Comparison of ENCODE assay signal across 9 mouse cellular contexts in the genomic region with DNA sequence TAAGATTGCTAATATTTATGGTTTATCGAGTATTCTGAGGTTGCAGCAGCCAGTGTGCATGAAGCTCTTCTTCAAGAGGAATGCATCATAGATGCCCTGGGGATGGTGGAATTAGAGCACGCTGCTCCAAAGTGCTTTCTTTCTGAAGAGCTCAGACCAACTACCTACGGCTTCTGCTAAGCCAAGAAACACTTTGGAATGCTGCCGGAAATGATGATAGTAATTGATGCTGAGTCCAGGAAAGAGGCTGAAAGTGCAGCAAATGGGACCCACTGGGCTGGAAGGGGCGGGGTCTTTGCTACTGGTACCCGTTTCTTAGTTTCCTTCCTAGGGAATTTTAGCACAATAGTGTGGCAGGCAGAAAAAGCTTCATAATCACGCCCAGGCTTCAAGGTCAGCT.
A peak's percentile ranks its signal among the peaks of the same experiment; 100 is the strongest.
DNase-seq lines count a peak whose midpoint lies in the region; ATAC-seq lines count a peak whose summit lies in the region.
"Had no signal": no experiment of that assay in that cellular context is flagged by ENCODE, and none has a peak within 500 bp of the region (broad histone marks: within the 10 kb centered on the region; RNA-seq: fewer than 3 reads in every experiment).

No protein-coding gene starts in this region.

- no peak overlapping the region for H3K4me3 ChIP-seq in neural tube, embryonic 11.5 days (ENCODE audit: low read depth, low read length)
- no peak overlapping the region for H3K4me3 ChIP-seq in forebrain, embryonic 16.5 days (replicated peaks; ENCODE audit: low read length)
- no peak overlapping the region for H3K4me3 ChIP-seq in intestine, embryonic 15.5 days (replicated peaks)

- H3K4me2 ChIP-seq in neural tube, embryonic 11.5 days (ENCODE audit: low read depth) = no peak overlapping the region
- 0 out of 2 replicates have a peak overlapping the region, but pooled peaks have one; percentile 15 for H3K4me2 ChIP-seq in forebrain, embryonic 16.5 days (ENCODE audit: low read length)
- no peak overlapping the region for H3K4me2 ChIP-seq in intestine, embryonic 15.5 days (replicated peaks)

- 81% methylated on average over 7 of the region's 7 CpGs for WGBS in neural tube, embryonic 11.5 days
- 69% methylated on average over 7 of the region's 7 CpGs for WGBS in forebrain, embryonic 16.5 days
- 78% methylated on average over 7 of the region's 7 CpGs for WGBS in intestine, embryonic 15.5 days

- no peaks in the 10 kb centered on the region for H3K9me3 ChIP-seq in neural tube, embryonic 11.5 days (ENCODE audit: control insufficient read depth, low read length)
- H3K9me3 ChIP-seq in forebrain, embryonic 16.5 days (ENCODE audit: control insufficient read depth, low read length) = no peaks in the 10 kb centered on the region
- H3K9me3 ChIP-seq in intestine, embryonic 15.5 days = 0 out of 2 replicates have a peak, but pooled peaks cover 5% of the 10 kb centered on the region

- H3K36me3 ChIP-seq in neural tube, embryonic 11.5 days (ENCODE audit: control insufficient read depth, insufficient read depth, low read length) = no peaks in the 10 kb centered on the region
- H3K36me3 ChIP-seq in forebrain, embryonic 16.5 days (ENCODE audit: control insufficient read depth, insufficient read depth) = no peaks in the 10 kb centered on the region
- 0 out of 2 replicates have a peak, but pooled peaks cover 3% of the 10 kb centered on the region for H3K36me3 ChIP-seq in intestine, embryonic 15.5 days

- DNase-seq in neural tube, embryonic 11.5 days (ENCODE audit: low spot score) = no peak
- no peak for DNase-seq in neural tube, embryonic 10.5 days (ENCODE audit: extremely low spot score, low spot score)
- peak; percentile 63 for DNase-seq in kidney, postnatal 10 days
- no peak for DNase-seq in spleen, adult 18-20 months
- DNase-seq in urinary bladder, postnatal 14 days (ENCODE audit: low spot score) = no peak
- DNase-seq: thymus, postnatal 25 days had no signal

- H3K27ac ChIP-seq in neural tube, embryonic 11.5 days (ENCODE audit: low read depth, low read length) = peak overlapping the region; percentile 76
- H3K27ac ChIP-seq in forebrain, embryonic 16.5 days (ENCODE audit: low read length) = peak overlapping the region; percentile 12; the same call in 1 of the 2 replicates
- H3K27ac ChIP-seq in intestine, embryonic 15.5 days = no peak overlapping the region
- H3K27ac ChIP-seq: macrophage had no signal

- ATAC-seq in neural tube, embryonic 11.5 days (ENCODE audit: insufficient read depth, low FRiP score, low TSS enrichment) = no peak
- no peak for ATAC-seq in forebrain, embryonic 16.5 days
- no peak for ATAC-seq in intestine, embryonic 15.5 days

- no peak overlapping the region for H3K9ac ChIP-seq in neural tube, embryonic 11.5 days (ENCODE audit: low read length)
- no peak overlapping the region for H3K9ac ChIP-seq in forebrain, embryonic 16.5 days (replicated peaks; ENCODE audit: low read depth, low read length)
- H3K9ac ChIP-seq in intestine, embryonic 15.5 days = no peak overlapping the region

- H3K27me3 ChIP-seq in neural tube, embryonic 11.5 days (ENCODE audit: control insufficient read depth, insufficient read depth, low read length) = no peaks in the 10 kb centered on the region
- H3K27me3 ChIP-seq in forebrain, embryonic 16.5 days (replicated peaks; ENCODE audit: control insufficient read depth, insufficient read depth, low read length) = no peaks in the 10 kb centered on the region
- no peaks in the 10 kb centered on the region for H3K27me3 ChIP-seq in intestine, embryonic 15.5 days (replicated peaks)

- H3K4me1 ChIP-seq in neural tube, embryonic 11.5 days (ENCODE audit: control insufficient read depth, insufficient read depth, low read length) = peaks cover 16% of the 10 kb centered on the region
- H3K4me1 ChIP-seq in forebrain, embryonic 16.5 days (replicated peaks; ENCODE audit: control insufficient read depth, insufficient read depth, low read length) = peaks cover 43% of the 10 kb centered on the region
- 0 out of 2 replicates have a peak, but pooled peaks cover 3% of the 10 kb centered on the region for H3K4me1 ChIP-seq in intestine, embryonic 15.5 days (replicated peaks)
